Mouse (Mus musculus) left cerebral cortex, postnatal 25 days (tissue): ENCODE results near the gene Tmem150b. TPM values are rescaled to one million over a fixed set of nuclear protein-coding genes. Genes with fewer than 3 reads are reported as not detected.
A peak's percentile ranks its signal among the peaks of the same experiment; 100 is the strongest.

ENCODE experiments used
- DNase-seq, 2 experiments: peaks; one replicate each; pipeline ENCODE4 v3.0.0; 2022; ENCODE audit warnings: low spot score in 2 of 2, mixed read lengths in 1 of 2
- intact Hi-C: fragments of 180-260 bp; cut with DNase I; formaldehyde crosslinking; loops from one replicate; pipeline ENCODE4 v1.15.1; 2025
- total RNA-seq, 2 experiments: library from RNA; stranded (reverse); gene quantifications; 2 replicates each; pipeline ENCODE4 v1.2.3; 2021

The Tmem150b gene
- total RNA-seq, result not detected

- DNase-seq, result no peak
- intact Hi-C loops, result no loop called here
Measured at GRCm38 (mm10) chr7:4725169-4725568, at the start of gene Tmem150b. Tmem150b (minus strand) TSS chr7:4725249.

- intact Hi-C loops, result no loop called here
- no peak for DNase-seq
Measured at GRCm38 (mm10) chr7:4771202-4771601, 46.2 kb upstream of the Tmem150b start, which contains the start of gene Fam71e2. Fam71e2 (minus strand) TSS chr7:4771302.

- DNase-seq, result no peak
- intact Hi-C loops, result no loop called here
Measured at GRCm38 (mm10) chr7:4764946-4765710, 40.1 kb upstream of the Tmem150b start.

GRCm38 (mm10) chr7:4759670-4760069, 34.6 kb upstream of the Tmem150b start:
- intact Hi-C loops, result no loop called here
- DNase-seq, result no peak

- intact Hi-C loops, result no loop called here
- DNase-seq, result peak; percentile 45 to 62
Measured at GRCm38 (mm10) chr7:4752821-4753570, 27.9 kb upstream of the Tmem150b start, which contains the start of gene Cox6b2. Cox6b2 (minus strand) TSS chr7:4753094.

- DNase-seq, result no peak
- intact Hi-C loops, result no loop called here
Measured at GRCm38 (mm10) chr7:4751971-4752820, 27.1 kb upstream of the Tmem150b start.

- intact Hi-C loops, result no loop called here
- no peak for DNase-seq
Measured at GRCm38 (mm10) chr7:4749169-4749568, 24.1 kb upstream of the Tmem150b start.

- DNase-seq, result no peak
- intact Hi-C loops, result no loop called here
Measured at GRCm38 (mm10) chr7:4748321-4748720, 23.3 kb upstream of the Tmem150b start.

GRCm38 (mm10) chr7:4747156-4747899, 22.3 kb upstream of the Tmem150b start:
- intact Hi-C loops, result no loop called here
- DNase-seq, result no peak

GRCm38 (mm10) chr7:4746326-4746980, 21.4 kb upstream of the Tmem150b start:
- no peak for DNase-seq
- intact Hi-C loops, result no loop called here

- DNase-seq, result no peak
- intact Hi-C loops, result no loop called here
Measured at GRCm38 (mm10) chr7:4744886-4745285, 19.8 kb upstream of the Tmem150b start.

GRCm38 (mm10) chr7:4743354-4743753, 18.3 kb upstream of the Tmem150b start:
- no peak for DNase-seq
- intact Hi-C loops, result no loop called here

- intact Hi-C loops, result no loop called here
- no peak for DNase-seq
Measured at GRCm38 (mm10) chr7:4742482-4742819, 17.4 kb upstream of the Tmem150b start.

- intact Hi-C loops, result no loop called here
- no peak for DNase-seq
Measured at GRCm38 (mm10) chr7:4741672-4742481, 16.8 kb upstream of the Tmem150b start.

GRCm38 (mm10) chr7:4741151-4741550, 16.1 kb upstream of the Tmem150b start:
- peak in 1 of 2 experiments; percentile 24 for DNase-seq
- intact Hi-C loops, result no loop called here

GRCm38 (mm10) chr7:4740309-4740727, 15.3 kb upstream of the Tmem150b start:
- no peak for DNase-seq
- intact Hi-C loops, result no loop called here

GRCm38 (mm10) chr7:4739544-4740275, 14.7 kb upstream of the Tmem150b start, which contains the start of gene Kmt5c:
Kmt5c (plus strand) TSS chr7:4740115.
- peak; percentile 98 to 100 for DNase-seq
- intact Hi-C loops, result loop anchor here (2.0 kb wide), 1 partner anchor 53 kb away; the partner anchor contains the start of gene Rpl28
